Mouse (Mus musculus) liver, embryonic 11.5 days (tissue): ENCODE data around the gene Pcgf3. TPM values are rescaled to one million over a fixed set of nuclear protein-coding genes. Genes with fewer than 3 reads are reported as not detected.
A peak's percentile ranks its signal among the peaks of the same experiment; 100 is the strongest.

Experiments used
- ATAC-seq: fragments of 200-750 bp; cut with Nextera tagmentation; replicated peaks from 2 replicates; pipeline ENCODE4 v1.8.0; 2017; ENCODE audit warnings: moderate number of reproducible peaks, mild to moderate bottlenecking, moderate TSS enrichment, moderate library complexity; ENCODE audit not compliant: low FRiP score
- DNase-seq: peaks from one replicate; pipeline ENCODE4 v3.0.0-alpha.2; 2017; ENCODE audit warnings: low spot score
- H3K27ac ChIP-seq: fragments of 300-500 bp; sonication (generic); 2 replicates; pipeline ENCODE4 v1.5.1; 2014; ENCODE audit warnings: mild to moderate bottlenecking, low read depth, low read length, control low read depth
- H3K27me3 ChIP-seq: fragments of 300-500 bp; sonication (generic); replicated peaks from 2 replicates; pipeline ENCODE4 v1.6.1; 2014; ENCODE audit warnings: low read length, mixed read lengths; ENCODE audit not compliant: control insufficient read depth, insufficient read depth
- H3K36me3 ChIP-seq: fragments of 300-500 bp; sonication (generic); 2 replicates; pipeline ENCODE4 v1.6.1; 2014; ENCODE audit warnings: mild to moderate bottlenecking, low read length, moderate library complexity, mixed read lengths; ENCODE audit not compliant: control insufficient read depth, insufficient read depth
- H3K4me1 ChIP-seq: fragments of 300-500 bp; sonication (generic); replicated peaks from 2 replicates; pipeline ENCODE4 v1.6.1; 2014; ENCODE audit warnings: low read length, mixed read lengths; ENCODE audit not compliant: control insufficient read depth, insufficient read depth
- H3K4me2 ChIP-seq: fragments of 300-500 bp; sonication (generic); 2 replicates; pipeline ENCODE4 v1.6.1; 2014; ENCODE audit warnings: mild to moderate bottlenecking, control low read depth, moderate library complexity
- H3K4me3 ChIP-seq: fragments of 300-500 bp; sonication (generic); 2 replicates; pipeline ENCODE4 v1.5.1; 2014; ENCODE audit warnings: low read depth, low read length, control low read depth
- H3K9ac ChIP-seq: fragments of 300-500 bp; sonication (generic); 2 replicates; pipeline ENCODE4 v1.6.1; 2014; ENCODE audit warnings: low read depth, low read length, control low read depth
- H3K9me3 ChIP-seq: fragments of 300-500 bp; sonication (generic); 2 replicates; pipeline ENCODE4 v1.6.1; 2016; ENCODE audit warnings: low read length, inconsistent platforms, mixed read lengths; ENCODE audit not compliant: control insufficient read depth
- WGBS: fragments of 180-500 bp; shearing (Covaris S2); extraction: QIAGEN DNeasy Blood & Tissue Kit; methylation state at CpG from one replicate; pipeline ENCODE4 v1.1.7; 2014; 5-methylcytosine and 5-hydroxymethylcytosine counted together
- polyA plus RNA-seq: library from polyadenylated mRNA; unstranded; fragments of >200 nt; fragmentation: Nextera tagmentation; extraction: Ambion mirVana; gene quantifications from 2 replicates; pipeline ENCODE4 v1.2.1, GENCODE M21; 2014

Pcgf3 gene
- polyA plus RNA-seq, 1 experiment from 2014 or later, result 19.6 TPM

DNA sequence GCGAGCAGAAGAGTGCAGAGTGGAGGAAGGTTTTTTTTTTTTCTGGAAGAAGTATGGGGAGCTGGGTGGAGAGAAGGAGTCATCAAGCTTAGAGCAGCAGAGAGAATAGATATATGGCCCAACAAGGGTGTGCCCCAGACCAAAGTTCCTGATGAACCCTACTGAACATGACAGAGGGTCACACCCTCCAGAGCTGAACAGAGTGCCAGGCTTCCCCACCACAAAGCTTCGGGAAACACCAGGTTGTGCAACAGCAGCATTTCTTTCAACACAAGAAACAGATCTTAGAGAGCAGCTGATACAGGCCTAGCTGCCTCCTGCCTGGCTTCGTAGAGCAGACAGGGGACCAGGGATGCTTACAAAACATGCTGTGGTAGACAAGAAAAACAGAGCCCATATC, 14.1 kb upstream of the Pcgf3 start:
- WGBS, result 75% methylated on average over 3 of the region's 3 CpGs
- ATAC-seq (no peak), DNase-seq (no peak)

GRCm38 (mm10) chr5:108447857-108448256, 13.2 kb upstream of the Pcgf3 start:
- H3K9ac ChIP-seq, result no peak overlapping the region; the same call in 1 of the 2 replicates
- ATAC-seq, result no peak

More for the DNA sequence above, 14.1 kb upstream of the Pcgf3 start:
- Histone ChIP-seq H3K4me1 (peaks cover 14% of the 10 kb centered on the region), H3K36me3 (no peaks in the 10 kb centered on the region), H3K27me3 (no peaks in the 10 kb centered on the region), H3K9ac (no peak overlapping the region), H3K9me3 (no peaks in the 10 kb centered on the region), H3K4me2 (no peak overlapping the region), H3K27ac (no peak overlapping the region), H3K4me3 (no peak overlapping the region)

DNA sequence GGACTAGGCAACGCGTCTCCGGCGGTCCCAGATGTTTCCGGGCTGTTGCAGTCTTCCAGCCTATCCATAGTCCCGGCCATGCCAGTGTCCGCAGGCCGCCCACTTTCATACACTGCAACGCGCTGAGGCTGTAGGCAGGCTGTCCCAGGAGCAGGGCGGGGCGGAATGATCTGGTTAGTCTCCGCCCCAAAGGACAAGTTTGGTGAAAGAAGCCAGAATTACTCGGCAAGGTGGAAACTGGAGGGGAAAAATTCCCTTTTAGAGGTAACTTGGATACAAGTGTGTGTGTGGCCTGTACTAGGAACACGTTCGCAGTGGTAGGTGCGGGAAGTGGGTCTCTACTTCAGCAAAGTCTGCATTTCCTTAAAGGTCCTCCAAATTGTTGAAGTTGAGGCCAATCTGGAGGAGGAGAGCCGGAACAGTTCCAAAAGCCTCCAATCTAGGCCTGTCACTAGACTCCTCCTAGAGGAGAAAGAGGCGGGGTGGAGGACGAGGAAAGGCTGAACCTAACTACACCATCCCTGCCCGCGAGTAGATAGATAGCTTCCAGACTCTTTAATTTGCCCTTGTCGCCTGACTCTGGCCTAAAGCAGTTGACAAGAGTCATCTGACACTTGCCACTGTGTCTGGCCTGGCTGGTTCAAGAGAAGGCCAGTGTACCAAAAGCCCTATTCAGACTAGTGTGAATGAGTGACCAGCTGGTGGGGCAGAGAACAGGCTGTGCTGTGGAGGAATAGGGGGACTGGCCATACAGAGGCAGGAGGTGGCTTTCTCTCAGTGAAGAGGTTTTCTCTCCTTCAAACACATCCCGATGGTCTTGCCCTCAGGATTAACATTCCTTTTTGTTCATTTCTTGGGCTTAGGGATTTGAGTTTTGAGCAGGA, 12.0 kb upstream of the Pcgf3 start, which contains the start of gene Mfsd7a:
Gene Mfsd7a, minus strand, starts transcription at position 107 of the 884 bp plus-strand sequence.
- 13% methylated on average over 24 of the region's 24 CpGs for WGBS
- Histone ChIP-seq H3K9ac (peak within 1 kb of the TSS; percentile 45; the same call in 1 of the 2 replicates), H3K4me3 (peak within 1 kb of the TSS; percentile 52), H3K9me3 (no peaks in the 10 kb centered on the region), H3K27ac (0 out of 2 replicates have a peak within 1 kb of the TSS, but pooled peaks have one; percentile 21), H3K4me1 (peaks cover 14% of the 10 kb centered on the region), H3K36me3 (no peaks in the 10 kb centered on the region), H3K4me2 (peak within 1 kb of the TSS; percentile 81), H3K27me3 (no peaks in the 10 kb centered on the region)
- peak; percentile 84 for ATAC-seq
- peak; percentile 66 for DNase-seq

More at GRCm38 (mm10) chr5:108447857-108448256, 13.2 kb upstream of the Pcgf3 start:
- no peaks in the 10 kb centered on the region for H3K27me3 ChIP-seq
- no peaks in the 10 kb centered on the region for H3K9me3 ChIP-seq
- no peak overlapping the region; the same call in 1 of the 2 replicates for H3K4me3 ChIP-seq
- DNase-seq, result no peak
- no peak overlapping the region for H3K27ac ChIP-seq
- H3K36me3 ChIP-seq, result no peaks in the 10 kb centered on the region
- WGBS, result 81% methylated on average over 7 of the region's 7 CpGs
- peaks cover 14% of the 10 kb centered on the region for H3K4me1 ChIP-seq
- peak overlapping the region; percentile 81 for H3K4me2 ChIP-seq

GRCm38 (mm10) chr5:108450837-108451540, 10.0 kb upstream of the Pcgf3 start:
- H3K36me3 ChIP-seq, result no peaks in the 10 kb centered on the region
- H3K4me2 ChIP-seq, result no peak overlapping the region
- ATAC-seq (no peak), DNase-seq (no peak)
- no peak overlapping the region for H3K27ac ChIP-seq
- peaks cover 14% of the 10 kb centered on the region for H3K4me1 ChIP-seq
- no peaks in the 10 kb centered on the region for H3K9me3 ChIP-seq
- H3K9ac ChIP-seq, result no peak overlapping the region
- H3K27me3 ChIP-seq, result no peaks in the 10 kb centered on the region
- 72% methylated on average over 8 of the region's 8 CpGs for WGBS
- H3K4me3 ChIP-seq, result no peak overlapping the region

DNA sequence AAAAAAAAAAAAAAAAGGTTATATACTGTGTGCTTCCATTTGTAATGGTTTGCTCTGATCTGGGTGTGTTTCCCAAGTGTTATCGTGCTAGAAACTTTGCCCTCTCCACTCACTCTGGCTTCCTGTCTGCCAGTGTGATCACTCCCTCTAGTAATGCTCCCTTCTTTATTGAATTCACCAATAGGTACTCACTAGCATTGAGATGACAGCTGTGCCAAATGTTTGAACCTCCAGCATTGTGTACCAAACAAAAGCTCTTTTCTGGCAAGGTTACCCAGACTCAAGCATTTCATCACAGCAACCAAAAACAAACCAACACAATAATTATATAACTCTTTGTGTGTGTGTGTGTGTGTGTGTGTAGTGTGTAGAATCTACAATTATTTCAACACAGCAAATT, 9.4 kb upstream of the Pcgf3 start:
- Histone ChIP-seq H3K9ac (no peak overlapping the region), H3K27ac (no peak overlapping the region), H3K9me3 (no peaks in the 10 kb centered on the region), H3K36me3 (no peaks in the 10 kb centered on the region), H3K4me1 (peaks cover 14% of the 10 kb centered on the region), H3K27me3 (no peaks in the 10 kb centered on the region), H3K4me2 (no peak overlapping the region), H3K4me3 (no peak overlapping the region)
- 70% methylated on average over 1 of the region's 1 CpGs for WGBS
- DNase-seq (no peak), ATAC-seq (no peak)

GRCm38 (mm10) chr5:108452422-108452821, 8.6 kb upstream of the Pcgf3 start:
- Histone ChIP-seq H3K27me3 (no peaks in the 10 kb centered on the region), H3K9ac (no peak overlapping the region), H3K4me3 (no peak overlapping the region), H3K36me3 (no peaks in the 10 kb centered on the region), H3K4me1 (peaks cover 12% of the 10 kb centered on the region), H3K9me3 (no peaks in the 10 kb centered on the region), H3K4me2 (no peak overlapping the region), H3K27ac (no peak overlapping the region)
- ATAC-seq, result no peak
- WGBS, result 90% methylated on average over 1 of the region's 1 CpGs
- no peak for DNase-seq

DNA sequence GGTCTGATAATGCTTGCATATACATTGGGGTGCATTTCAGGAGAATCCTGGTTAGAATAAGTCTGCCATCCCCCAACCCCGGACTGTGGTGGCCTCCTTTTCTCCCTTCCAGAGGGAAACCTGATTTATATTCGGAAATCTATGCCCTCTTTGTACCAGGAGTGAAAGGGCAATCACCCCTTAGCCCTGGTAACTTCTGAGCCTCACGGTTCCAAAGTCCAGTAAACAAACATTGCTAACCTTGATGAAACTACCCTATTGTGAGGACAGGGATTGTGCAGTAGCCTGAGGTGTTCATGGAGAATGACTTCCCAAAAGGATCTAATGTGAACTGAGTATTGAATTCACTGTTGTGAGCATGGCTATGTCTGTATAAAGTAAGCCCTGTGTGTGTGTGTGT, 6.9 kb upstream of the Pcgf3 start:
- ATAC-seq (no peak), DNase-seq (no peak)
- 48% methylated on average over 3 of the region's 3 CpGs for WGBS
- H3K4me3 ChIP-seq, result no peak overlapping the region
- no peak overlapping the region for H3K4me2 ChIP-seq
- H3K9ac ChIP-seq, result no peak overlapping the region
- H3K27ac ChIP-seq, result no peak overlapping the region
- no peaks in the 10 kb centered on the region for H3K9me3 ChIP-seq
- H3K36me3 ChIP-seq, result no peaks in the 10 kb centered on the region
- peaks cover 3% of the 10 kb centered on the region; the same call in 1 of the 2 replicates for H3K4me1 ChIP-seq
- H3K27me3 ChIP-seq, result peaks cover 4% of the 10 kb centered on the region

DNA sequence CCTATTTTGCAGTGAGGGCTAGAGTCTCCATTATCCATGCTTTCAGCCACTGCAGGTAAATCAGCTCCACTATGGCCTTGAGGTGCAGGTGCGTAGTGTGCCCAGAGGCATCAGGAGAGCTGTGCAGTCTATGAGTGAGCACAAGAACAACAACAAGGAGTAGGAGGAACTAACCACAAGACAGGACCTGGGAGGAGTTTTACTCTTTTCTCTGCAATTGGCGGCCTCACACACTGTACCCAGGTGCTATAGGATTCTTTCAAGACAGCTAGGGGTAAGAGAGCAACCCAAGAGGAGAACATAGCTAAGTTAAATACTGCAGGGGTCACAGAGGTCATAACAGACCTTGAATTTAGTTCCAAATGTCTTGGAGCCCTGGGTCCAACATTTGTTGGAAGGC, 2.3 kb upstream of the Pcgf3 start:
- H3K9me3 ChIP-seq, result no peaks in the 10 kb centered on the region
- H3K36me3 ChIP-seq, result no peaks in the 10 kb centered on the region
- no peak overlapping the region for H3K9ac ChIP-seq
- 65% methylated on average over 2 of the region's 2 CpGs for WGBS
- peaks cover 4% of the 10 kb centered on the region for H3K27me3 ChIP-seq
- no peak overlapping the region for H3K4me3 ChIP-seq
- no peak overlapping the region for H3K4me2 ChIP-seq
- H3K4me1 ChIP-seq, result peaks cover 19% of the 10 kb centered on the region
- DNase-seq (no peak), ATAC-seq (no peak)
- H3K27ac ChIP-seq, result no peak overlapping the region
